Mouse (Mus musculus): ENCODE measurements around the gene Epop. TPM values are rescaled to one million over a fixed set of nuclear protein-coding genes. Genes with fewer than 3 reads are reported as not detected.

Epop gene
- polyA plus RNA-seq, 1 experiment from 2014 or later = 0.69 TPM

DNA sequence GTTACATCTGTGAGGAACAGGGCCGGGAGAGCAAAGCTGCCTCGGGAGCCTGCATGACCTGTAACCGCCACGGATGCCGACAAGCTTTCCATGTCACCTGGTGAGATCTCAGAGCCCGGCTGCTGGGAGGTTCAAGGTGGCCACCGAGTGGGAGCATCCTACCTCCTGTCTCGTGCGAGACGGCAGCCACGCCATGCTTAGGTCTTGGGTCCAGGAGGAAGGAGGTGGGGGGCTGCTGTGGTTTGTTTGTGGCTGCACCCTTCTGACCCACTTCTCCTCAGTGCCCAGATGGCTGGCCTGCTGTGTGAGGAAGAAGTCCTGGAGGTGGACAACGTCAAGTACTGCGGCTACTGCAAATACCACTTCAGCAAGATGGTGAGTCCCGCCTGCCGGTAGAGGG is 37.3 kb upstream of the Epop start:
- Histone ChIP-seq H3K4me1 (replicated peaks) (peaks cover 38% of the 10 kb centered on the region), H3K4me3 (replicated peaks) (no peak overlapping the region), H3K27me3 (peaks cover 59% of the 10 kb centered on the region)

GRCm38 (mm10) chr11:97666221-97666620 is 36.7 kb upstream of the Epop start:
- H3K4me1 ChIP-seq (replicated peaks) = peaks cover 42% of the 10 kb centered on the region
- H3K4me2 ChIP-seq = no peak overlapping the region
- H3K9me3 ChIP-seq (replicated peaks) = no peaks in the 10 kb centered on the region
- peaks cover 4% of the 10 kb centered on the region; the same call in 1 of the 2 replicates for H3K36me3 ChIP-seq
- no peak overlapping the region for H3K4me3 ChIP-seq (replicated peaks)
- no peak overlapping the region for H3K9ac ChIP-seq
- DNase-seq (no peak), ATAC-seq (ENCODE audit: low read depth) (no peak)
- no peak overlapping the region for H3K27ac ChIP-seq
- 70% methylated on average over 7 of the region's 7 CpGs for WGBS (ENCODE audit: insufficient replicate concordance)
- peaks cover 65% of the 10 kb centered on the region for H3K27me3 ChIP-seq

More for the DNA sequence above, 37.3 kb upstream of the Epop start:
- Histone ChIP-seq H3K27ac (no peak overlapping the region), H3K36me3 (peaks cover 4% of the 10 kb centered on the region; the same call in 1 of the 2 replicates), H3K9me3 (replicated peaks) (no peaks in the 10 kb centered on the region), H3K4me2 (no peak overlapping the region), H3K9ac (no peak overlapping the region)
- DNase-seq = no peak
- 65% methylated on average over 15 of the region's 15 CpGs for WGBS (ENCODE audit: insufficient replicate concordance)
- ATAC-seq (ENCODE audit: low read depth) = no peak

DNA sequence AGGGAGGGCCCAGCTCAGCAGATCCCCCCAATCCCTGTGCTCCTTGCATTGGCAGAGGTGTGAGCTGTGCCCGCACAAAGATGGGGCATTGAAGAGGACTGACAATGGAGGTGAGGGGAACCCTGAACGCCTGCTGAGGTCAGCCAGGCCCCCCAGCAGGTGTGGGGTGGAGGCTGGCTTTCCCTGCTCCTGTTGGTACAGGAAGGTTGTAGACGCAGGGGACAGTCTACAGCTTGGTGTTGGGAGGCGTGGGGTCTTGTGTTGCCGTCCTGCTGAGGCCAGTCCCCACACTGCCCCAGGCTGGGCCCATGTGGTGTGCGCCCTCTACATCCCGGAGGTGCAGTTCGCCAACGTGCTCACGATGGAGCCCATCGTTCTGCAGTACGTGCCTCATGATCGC is 35.9 kb upstream of the Epop start:
- Histone ChIP-seq H3K4me1 (replicated peaks) (peaks cover 50% of the 10 kb centered on the region), H3K27me3 (peaks cover 72% of the 10 kb centered on the region), H3K36me3 (peaks cover 4% of the 10 kb centered on the region; the same call in 1 of the 2 replicates), H3K4me2 (no peak overlapping the region), H3K9ac (no peak overlapping the region), H3K9me3 (replicated peaks) (no peaks in the 10 kb centered on the region), H3K27ac (no peak overlapping the region), H3K4me3 (replicated peaks) (no peak overlapping the region)
- 77% methylated on average over 13 of the region's 13 CpGs for WGBS (ENCODE audit: insufficient replicate concordance)
- DNase-seq (no peak), ATAC-seq (ENCODE audit: low read depth) (no peak)

- Histone ChIP-seq H3K36me3 (peaks cover 4% of the 10 kb centered on the region; the same call in 1 of the 2 replicates), H3K4me3 (replicated peaks) (no peak overlapping the region; the same call in 1 of the 2 replicates), H3K9me3 (replicated peaks) (no peaks in the 10 kb centered on the region), H3K27ac (no peak overlapping the region), H3K27me3 (peaks cover 79% of the 10 kb centered on the region), H3K4me1 (replicated peaks) (peaks cover 48% of the 10 kb centered on the region), H3K4me2 (peak overlapping the region; percentile 80; the same call in 1 of the 2 replicates), H3K9ac (no peak overlapping the region)
- ATAC-seq (ENCODE audit: low read depth) (no peak), DNase-seq (no peak)
- WGBS (ENCODE audit: insufficient replicate concordance) = 20% methylated on average over 6 of the region's 6 CpGs
These were observed 35.3 kb upstream of the Epop start for GRCm38 (mm10) chr11:97664771-97665240.

GRCm38 (mm10) chr11:97664339-97664665 is 34.8 kb upstream of the Epop start:
- Histone ChIP-seq H3K27me3 (peaks cover 84% of the 10 kb centered on the region), H3K36me3 (peaks cover 4% of the 10 kb centered on the region; the same call in 1 of the 2 replicates), H3K4me2 (peak overlapping the region; percentile 80), H3K27ac (no peak overlapping the region), H3K9me3 (replicated peaks) (no peaks in the 10 kb centered on the region), H3K4me3 (replicated peaks) (peak overlapping the region; percentile 65), H3K9ac (peak overlapping the region; percentile 65; the same call in 1 of the 2 replicates), H3K4me1 (replicated peaks) (peaks cover 48% of the 10 kb centered on the region)
- 4% methylated on average over 6 of the region's 8 CpGs for WGBS (ENCODE audit: insufficient replicate concordance)
- DNase-seq (no peak), ATAC-seq (ENCODE audit: low read depth) (no peak)

DNA sequence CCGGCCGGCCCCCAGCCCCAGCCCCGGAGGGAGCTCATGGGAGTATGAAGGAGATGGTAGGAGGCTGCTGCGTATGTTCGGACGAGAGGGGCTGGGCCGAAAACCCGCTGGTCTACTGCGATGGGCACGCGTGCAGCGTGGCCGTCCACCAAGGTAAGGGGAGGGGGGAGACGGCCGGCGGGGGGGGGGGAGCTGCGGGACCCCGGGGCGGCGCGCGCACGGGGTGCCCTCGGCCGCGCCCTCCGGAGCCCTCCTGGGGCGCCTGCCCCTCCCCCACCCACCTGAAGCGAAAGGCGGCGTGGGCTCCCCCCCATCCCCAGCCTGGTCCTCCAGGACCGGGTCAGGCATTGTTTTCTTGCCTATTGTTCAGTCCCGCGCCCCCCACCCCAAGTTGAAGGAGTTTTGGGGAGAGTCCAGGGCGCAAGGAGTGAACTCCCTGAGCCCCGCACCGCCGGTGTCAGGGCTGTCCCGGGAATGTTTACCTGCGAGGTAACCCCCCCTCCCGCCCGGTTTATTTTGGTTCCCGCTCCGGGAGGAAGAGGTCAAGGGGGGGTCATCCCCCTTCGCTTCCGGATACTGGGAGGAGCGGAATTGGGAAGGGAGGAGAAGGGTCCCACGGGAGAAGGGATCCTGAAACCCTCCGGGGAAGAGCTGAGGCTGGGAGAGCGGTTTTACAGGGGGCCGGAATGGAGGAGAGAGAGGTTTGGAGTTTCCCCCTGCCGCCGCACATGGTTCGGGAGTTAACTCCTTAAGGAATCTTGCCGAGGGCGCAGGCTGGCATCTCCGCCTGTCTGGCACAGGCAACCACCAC is 34.2 kb upstream of the Epop start:
- H3K36me3 ChIP-seq = peaks cover 4% of the 10 kb centered on the region; the same call in 1 of the 2 replicates
- DNase-seq = no peak
- H3K27me3 ChIP-seq = peaks cover 86% of the 10 kb centered on the region
- peak overlapping the region; percentile 65 for H3K9ac ChIP-seq
- ATAC-seq (ENCODE audit: low read depth) = no peak
- no peak overlapping the region for H3K27ac ChIP-seq
- peak overlapping the region; percentile 65 for H3K4me3 ChIP-seq (replicated peaks)
- H3K4me1 ChIP-seq (replicated peaks) = peaks cover 51% of the 10 kb centered on the region
- WGBS (ENCODE audit: insufficient replicate concordance) = 2% methylated on average over 32 of the region's 57 CpGs
- H3K4me2 ChIP-seq = peak overlapping the region; percentile 80
- H3K9me3 ChIP-seq (replicated peaks) = no peaks in the 10 kb centered on the region

DNA sequence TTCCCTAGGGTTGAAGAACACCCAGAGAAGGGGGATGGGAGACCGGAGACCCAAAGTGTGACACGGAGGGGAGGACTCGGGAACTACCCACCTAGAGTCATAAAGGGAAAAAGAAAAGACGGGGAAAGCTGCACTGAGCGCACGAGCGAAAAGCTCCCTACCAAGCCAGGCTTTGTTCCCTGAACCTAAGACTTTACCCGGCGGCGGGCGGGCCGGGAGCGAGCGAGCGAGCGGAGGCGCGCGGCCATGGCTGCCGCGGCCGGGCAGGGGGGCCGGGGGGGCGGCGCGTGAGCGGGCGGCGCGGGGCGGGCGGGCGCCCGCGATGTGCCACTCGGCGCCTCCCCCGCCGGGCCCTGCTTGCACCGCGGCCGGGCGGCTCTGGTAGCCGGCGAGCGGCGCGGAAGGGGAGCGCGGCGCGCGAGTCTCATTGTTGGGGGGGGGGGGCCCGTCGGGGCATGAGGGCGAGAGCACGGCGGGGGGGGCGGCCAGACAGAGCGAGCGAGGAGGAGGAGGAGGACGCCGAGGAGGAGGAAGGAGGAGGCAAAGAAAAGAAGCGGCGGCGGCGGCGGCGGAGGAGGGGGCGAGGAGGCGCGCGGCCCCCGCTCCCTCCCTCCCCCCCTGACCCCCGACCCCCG is 33.5 kb upstream of the Epop start, which contains the start of gene Mllt6:
Gene Mllt6 (plus strand): TSS at position 522 of the 635 bp plus-strand sequence.
- peaks cover 88% of the 10 kb centered on the region for H3K27me3 ChIP-seq
- peaks cover 4% of the 10 kb centered on the region; the same call in 1 of the 2 replicates for H3K36me3 ChIP-seq
- peak within 1 kb of the TSS; percentile 65 for H3K4me3 ChIP-seq (replicated peaks)
- peak within 1 kb of the TSS; percentile 65 for H3K9ac ChIP-seq
- peak within 1 kb of the TSS; percentile 80 for H3K4me2 ChIP-seq
- ATAC-seq (ENCODE audit: low read depth) (0 out of 2 replicates have a peak, but pooled peaks have one; percentile 19), DNase-seq (no peak)
- no peak within 1 kb of the TSS for H3K27ac ChIP-seq
- peaks cover 53% of the 10 kb centered on the region for H3K4me1 ChIP-seq (replicated peaks)
- WGBS (ENCODE audit: insufficient replicate concordance) = under 1% methylated on average over 26 of the region's 76 CpGs
- H3K9me3 ChIP-seq (replicated peaks) = no peaks in the 10 kb centered on the region

- peaks cover 87% of the 10 kb centered on the region for H3K27me3 ChIP-seq
- WGBS (ENCODE audit: insufficient replicate concordance) = 2% methylated on average over 21 of the region's 21 CpGs
- no peak overlapping the region for H3K9ac ChIP-seq
- DNase-seq (no peak), ATAC-seq (ENCODE audit: low read depth) (no peak)
- H3K27ac ChIP-seq = no peak overlapping the region
- H3K4me2 ChIP-seq = peak overlapping the region; percentile 80
- no peaks in the 10 kb centered on the region for H3K9me3 ChIP-seq (replicated peaks)
- peaks cover 53% of the 10 kb centered on the region for H3K4me1 ChIP-seq (replicated peaks)
- H3K4me3 ChIP-seq (replicated peaks) = peak overlapping the region; percentile 65
- H3K36me3 ChIP-seq = peaks cover 4% of the 10 kb centered on the region; the same call in 1 of the 2 replicates
These were observed 32.8 kb upstream of the Epop start for GRCm38 (mm10) chr11:97662207-97662892.

DNA sequence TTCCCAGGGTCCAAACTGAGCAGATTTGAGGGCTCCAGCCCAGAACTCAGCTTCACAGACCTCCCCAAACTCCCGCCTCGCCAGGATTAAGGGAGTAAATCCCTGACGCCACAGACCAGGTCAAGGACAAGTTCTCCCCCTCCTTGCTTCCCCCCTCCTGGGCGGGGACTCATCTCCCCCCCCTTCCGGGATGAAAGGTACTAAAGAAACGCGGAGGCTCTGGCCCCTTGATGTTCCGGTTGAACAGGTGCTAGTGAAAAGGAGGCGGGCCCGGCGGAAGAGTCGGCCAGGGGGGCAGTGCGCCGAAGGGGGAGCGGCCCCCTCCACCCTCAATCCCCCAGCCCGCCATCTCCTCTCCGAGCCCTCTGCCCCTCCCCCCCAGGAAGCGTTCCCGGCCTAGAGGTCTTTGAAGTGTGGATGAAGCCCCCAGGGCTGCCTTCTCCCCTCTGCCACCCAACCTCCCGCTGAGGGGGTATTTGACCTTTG is 32.2 kb upstream of the Epop start:
- ATAC-seq (ENCODE audit: low read depth) = no peak
- H3K27ac ChIP-seq = no peak overlapping the region

GRCm38 (mm10) chr11:97660734-97661647 is 31.5 kb upstream of the Epop start:
- no peak for DNase-seq
- 3% methylated on average over 27 of the region's 27 CpGs for WGBS (ENCODE audit: insufficient replicate concordance)
- ATAC-seq (ENCODE audit: low read depth) = no peak
- peaks cover 80% of the 10 kb centered on the region for H3K27me3 ChIP-seq
- peaks cover 4% of the 10 kb centered on the region; the same call in 1 of the 2 replicates for H3K36me3 ChIP-seq
- no peaks in the 10 kb centered on the region for H3K9me3 ChIP-seq (replicated peaks)
- H3K4me3 ChIP-seq (replicated peaks) = peak overlapping the region; percentile 69
- H3K4me1 ChIP-seq (replicated peaks) = peaks cover 53% of the 10 kb centered on the region
- 0 out of 2 replicates have a peak overlapping the region, but pooled peaks have one; percentile 39 for H3K9ac ChIP-seq
- peak overlapping the region; percentile 80 for H3K4me2 ChIP-seq
- H3K27ac ChIP-seq = no peak overlapping the region

More for the DNA sequence above, 32.2 kb upstream of the Epop start:
- H3K36me3 ChIP-seq = peaks cover 4% of the 10 kb centered on the region; the same call in 1 of the 2 replicates
- peaks cover 53% of the 10 kb centered on the region for H3K4me1 ChIP-seq (replicated peaks)
- peak overlapping the region; percentile 80 for H3K4me2 ChIP-seq
- no peak for DNase-seq
- peak overlapping the region; percentile 65 for H3K4me3 ChIP-seq (replicated peaks)
- H3K9ac ChIP-seq = no peak overlapping the region
- H3K27me3 ChIP-seq = peaks cover 83% of the 10 kb centered on the region
- WGBS (ENCODE audit: insufficient replicate concordance) = 4% methylated on average over 20 of the region's 20 CpGs
- H3K9me3 ChIP-seq (replicated peaks) = no peaks in the 10 kb centered on the region
